Mouse (Mus musculus) neural tube, embryonic 11.5 days (tissue): ENCODE data around the gene Spen. TPM values are rescaled to one million over a fixed set of nuclear protein-coding genes. Genes with fewer than 3 reads are reported as not detected.
"Not testable (repeated sequence)": the region's sequence is repeated elsewhere in the genome, so short reads cannot be mapped to it uniquely, and the experiment has no call there.

ENCODE experiments used
- ATAC-seq: fragments of 200-750 bp; cut with Nextera tagmentation; 2 replicates; pipeline ENCODE4 v1.8.0; 2017; ENCODE audit warnings: moderate number of reproducible peaks, mild to moderate bottlenecking, moderate TSS enrichment, moderate library complexity; ENCODE audit not compliant: insufficient read depth, low FRiP score, low TSS enrichment
- DNase-seq: peaks from one replicate; pipeline ENCODE4 v3.0.0-alpha.2; 2015; ENCODE audit warnings: low spot score
- H3K27ac ChIP-seq: fragments of 300-500 bp; sonication (generic); 2 replicates; pipeline ENCODE4 v1.5.1; 2014; ENCODE audit warnings: low read depth, mild to moderate bottlenecking, low read length
- H3K27me3 ChIP-seq: fragments of 300-500 bp; sonication (generic); 2 replicates; pipeline ENCODE4 v1.6.1; 2014; ENCODE audit warnings: mild to moderate bottlenecking, low read length, mixed read lengths; ENCODE audit not compliant: control insufficient read depth, insufficient read depth
- H3K36me3 ChIP-seq: fragments of 300-500 bp; sonication (generic); 2 replicates; pipeline ENCODE4 v1.6.1; 2014; ENCODE audit warnings: mild to moderate bottlenecking, low read length, moderate library complexity, mixed read lengths; ENCODE audit not compliant: control insufficient read depth, insufficient read depth
- H3K4me1 ChIP-seq: fragments of 300-500 bp; sonication (generic); 2 replicates; pipeline ENCODE4 v1.6.1; 2014; ENCODE audit warnings: low read length, mixed read lengths; ENCODE audit not compliant: control insufficient read depth, insufficient read depth
- H3K4me2 ChIP-seq: fragments of 300-500 bp; sonication (generic); 2 replicates; pipeline ENCODE4 v1.6.1; 2014; ENCODE audit warnings: low read depth, mild to moderate bottlenecking, moderate library complexity
- H3K4me3 ChIP-seq: fragments of 300-500 bp; sonication (generic); 2 replicates; pipeline ENCODE4 v1.5.1; 2014; ENCODE audit warnings: low read depth, low read length
- H3K9ac ChIP-seq: fragments of 300-500 bp; sonication (generic); 2 replicates; pipeline ENCODE4 v1.6.1; 2014; ENCODE audit warnings: mild to moderate bottlenecking, low read length
- H3K9me3 ChIP-seq: fragments of 300-500 bp; sonication (generic); 2 replicates; pipeline ENCODE4 v1.6.1; 2016; ENCODE audit warnings: low read length; ENCODE audit not compliant: control insufficient read depth
- WGBS: fragments of 180-500 bp; shearing (Covaris S2); extraction: QIAGEN DNeasy Blood & Tissue Kit; methylation state at CpG from one replicate; pipeline ENCODE4 v1.1.7; 2014; 5-methylcytosine and 5-hydroxymethylcytosine counted together
- polyA plus RNA-seq: library from polyadenylated mRNA; unstranded; fragments of >200 nt; fragmentation: Nextera tagmentation; extraction: Ambion mirVana; gene quantifications from 2 replicates; pipeline ENCODE4 v1.2.1, GENCODE M21; 2014

The Spen gene
- polyA plus RNA-seq, 1 experiment from 2014 or later, result 16.2 TPM

DNA sequence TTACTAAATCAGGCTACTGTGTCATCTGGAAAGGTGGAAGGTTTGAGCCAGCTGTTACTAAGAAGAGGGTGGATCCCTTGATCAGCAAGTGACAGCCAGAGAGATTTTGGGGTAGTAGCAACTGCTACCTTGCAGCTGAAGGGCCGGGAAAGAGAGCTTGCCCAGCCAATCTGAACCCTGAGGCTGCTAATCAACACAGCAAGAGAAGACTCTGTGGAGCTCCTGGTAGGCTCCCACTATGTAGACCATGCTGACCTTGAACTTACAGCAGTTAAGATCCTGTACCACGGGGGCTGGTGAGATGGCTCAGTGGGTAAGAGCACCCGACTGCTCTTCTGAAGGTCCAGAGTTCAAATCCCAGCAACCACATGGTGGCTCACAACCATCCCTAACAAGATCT is 26.3 kb upstream of the Spen start:
- H3K9ac ChIP-seq, result no peak overlapping the region
- no peaks in the 10 kb centered on the region for H3K9me3 ChIP-seq
- no peak overlapping the region for H3K4me3 ChIP-seq
- no peaks in the 10 kb centered on the region for H3K36me3 ChIP-seq
- no peaks in the 10 kb centered on the region for H3K4me1 ChIP-seq
- WGBS, result 80% methylated on average over 3 of the region's 3 CpGs
- ATAC-seq (no peak), DNase-seq (no peak)
- H3K27ac ChIP-seq, result no peak overlapping the region
- H3K27me3 ChIP-seq, result no peaks in the 10 kb centered on the region
- no peak overlapping the region for H3K4me2 ChIP-seq

DNA sequence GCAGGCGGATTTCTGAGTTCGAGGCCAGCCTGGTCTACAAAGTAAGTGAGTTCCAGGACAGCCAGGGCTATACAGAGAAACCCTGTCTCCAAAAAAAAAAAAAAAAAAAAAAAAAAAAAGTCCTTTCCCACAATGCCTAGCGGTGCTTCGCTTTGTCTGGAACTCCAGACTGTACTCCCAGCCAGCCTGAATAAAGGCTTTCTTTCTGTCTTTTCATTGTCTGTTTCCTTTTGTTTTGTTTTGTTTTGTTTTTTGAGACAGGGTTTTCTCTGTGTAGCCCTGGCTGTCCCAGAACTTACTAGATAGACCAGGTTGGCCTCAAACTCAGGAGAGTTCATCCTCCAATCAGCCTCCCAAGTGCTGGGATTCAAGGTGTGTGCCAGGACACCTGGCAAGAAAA is 25.8 kb upstream of the Spen start:
- H3K27ac ChIP-seq, result no peak overlapping the region
- no peaks in the 10 kb centered on the region for H3K27me3 ChIP-seq
- DNase-seq (no peak), ATAC-seq (no peak)
- H3K4me1 ChIP-seq, result no peaks in the 10 kb centered on the region
- no peak overlapping the region for H3K9ac ChIP-seq
- no peaks in the 10 kb centered on the region for H3K9me3 ChIP-seq
- 82% methylated on average over 4 of the region's 4 CpGs for whole genome bisulfite sequencing
- no peak overlapping the region for H3K4me2 ChIP-seq
- H3K36me3 ChIP-seq, result no peaks in the 10 kb centered on the region
- H3K4me3 ChIP-seq, result no peak overlapping the region

DNA sequence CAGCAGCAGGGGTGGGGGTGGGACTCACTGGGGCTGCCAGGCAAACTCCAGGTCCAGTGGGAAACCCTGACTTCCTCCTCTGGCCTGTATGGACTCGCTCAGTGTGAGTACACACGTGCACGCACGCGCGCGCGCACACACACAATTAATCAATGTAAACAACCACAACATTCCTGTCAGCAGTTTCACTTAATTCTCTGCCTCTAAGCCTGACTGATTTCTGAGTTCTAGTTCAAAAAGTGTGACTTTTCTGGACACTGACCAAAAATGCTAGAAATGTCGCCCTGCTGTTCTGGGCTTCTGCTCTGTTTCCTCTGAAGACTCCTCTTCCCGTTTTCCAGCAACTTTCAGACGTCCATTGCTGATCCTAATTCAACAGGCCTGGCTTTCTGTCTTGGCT is 23.9 kb upstream of the Spen start:
- Histone ChIP-seq H3K9me3 (no peaks in the 10 kb centered on the region), H3K27ac (no peak overlapping the region), H3K36me3 (no peaks in the 10 kb centered on the region), H3K9ac (no peak overlapping the region), H3K4me1 (0 out of 2 replicates have a peak, but pooled peaks cover 6% of the 10 kb centered on the region), H3K4me2 (no peak overlapping the region), H3K4me3 (no peak overlapping the region), H3K27me3 (no peaks in the 10 kb centered on the region)
- ATAC-seq, result no peak
- 88% methylated on average over 11 of the region's 11 CpGs for WGBS
- DNase-seq, result no peak

- not testable (repeated sequence) for H3K4me3 ChIP-seq, DNase-seq, H3K9me3 ChIP-seq, ATAC-seq, H3K4me2 ChIP-seq, H3K27me3 ChIP-seq, H3K9ac ChIP-seq, H3K27ac ChIP-seq, H3K36me3 ChIP-seq, H3K4me1 ChIP-seq
- WGBS, result 79% methylated on average over 5 of the region's 5 CpGs
Observed at GRCm38 (mm10) chr4:141561331-141561919, 23.0 kb upstream of the Spen start.

GRCm38 (mm10) chr4:141559898-141560263 is 21.5 kb upstream of the Spen start:
- no peaks in the 10 kb centered on the region for H3K9me3 ChIP-seq
- WGBS, result 2% methylated on average over 9 of the region's 9 CpGs
- H3K4me2 ChIP-seq, result peak overlapping the region; percentile 65
- H3K27ac ChIP-seq, result peak overlapping the region; percentile 39; the same call in 1 of the 2 replicates
- H3K36me3 ChIP-seq, result no peaks in the 10 kb centered on the region
- ATAC-seq, result peak; percentile 62; the same call in 1 of the 2 replicates
- DNase-seq, result peak; percentile 78
- 0 out of 2 replicates have a peak, but pooled peaks cover 6% of the 10 kb centered on the region for H3K4me1 ChIP-seq
- peak overlapping the region; percentile 37 for H3K4me3 ChIP-seq
- no peaks in the 10 kb centered on the region for H3K27me3 ChIP-seq
- peak overlapping the region; percentile 53 for H3K9ac ChIP-seq

DNA sequence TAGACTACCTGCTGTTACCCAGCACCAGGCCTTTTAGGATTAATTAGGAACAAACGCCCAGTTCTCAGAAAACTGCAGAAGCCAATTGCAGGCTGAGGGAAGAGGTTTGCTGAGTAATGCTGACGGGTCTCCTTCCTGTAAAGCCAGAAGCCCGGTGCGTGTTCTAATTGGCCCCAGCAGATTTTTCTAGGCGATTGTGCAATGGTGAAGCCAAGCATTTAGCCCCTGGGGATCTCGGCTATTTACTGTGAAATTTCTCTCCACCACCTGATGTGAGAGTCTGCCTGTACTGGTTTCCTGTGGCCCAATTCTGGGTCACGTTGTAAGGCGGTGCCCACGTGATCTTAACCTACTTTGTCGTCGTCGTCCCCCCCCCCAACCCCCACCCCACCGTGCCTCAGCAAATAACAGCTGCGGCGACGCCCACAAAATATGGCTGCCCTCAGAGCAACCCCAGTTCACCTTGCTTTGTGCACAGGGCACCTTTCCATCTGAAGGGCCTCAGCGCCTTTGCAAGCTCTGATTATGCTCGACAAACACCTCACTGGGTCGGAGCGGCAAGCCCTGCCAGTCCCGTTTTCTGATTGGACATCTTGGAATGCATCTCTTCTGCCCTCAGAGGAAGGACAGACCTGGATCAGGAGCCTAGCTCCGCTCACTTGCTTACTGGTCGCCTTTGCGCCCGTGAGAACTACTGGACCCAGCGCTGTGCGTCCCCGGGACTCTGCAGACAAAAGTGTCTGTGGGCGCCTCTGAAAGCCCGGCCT is 20.9 kb upstream of the Spen start:
- Histone ChIP-seq H3K9ac (peak overlapping the region; percentile 53), H3K36me3 (no peaks in the 10 kb centered on the region), H3K4me1 (0 out of 2 replicates have a peak, but pooled peaks cover 6% of the 10 kb centered on the region), H3K4me3 (peak overlapping the region; percentile 37), H3K27ac (peak overlapping the region; percentile 39; the same call in 1 of the 2 replicates), H3K27me3 (no peaks in the 10 kb centered on the region), H3K9me3 (no peaks in the 10 kb centered on the region), H3K4me2 (peak overlapping the region; percentile 65)
- ATAC-seq (peak; percentile 61; the same call in 1 of the 2 replicates), DNase-seq (peak; percentile 70)
- under 1% methylated on average over 30 of the region's 30 CpGs for WGBS

- Histone ChIP-seq H3K9ac (peak overlapping the region; percentile 53), H3K9me3 (no peaks in the 10 kb centered on the region), H3K4me3 (peak overlapping the region; percentile 37), H3K4me2 (peak overlapping the region; percentile 65), H3K27ac (0 out of 2 replicates have a peak overlapping the region, but pooled peaks have one; percentile 35), H3K27me3 (no peaks in the 10 kb centered on the region), H3K4me1 (0 out of 2 replicates have a peak, but pooled peaks cover 6% of the 10 kb centered on the region), H3K36me3 (no peaks in the 10 kb centered on the region)
- 23% methylated on average over 16 of the region's 16 CpGs for WGBS
- ATAC-seq (no peak), DNase-seq (no peak)
Observed at GRCm38 (mm10) chr4:141558658-141559057, 20.3 kb upstream of the Spen start.

DNA sequence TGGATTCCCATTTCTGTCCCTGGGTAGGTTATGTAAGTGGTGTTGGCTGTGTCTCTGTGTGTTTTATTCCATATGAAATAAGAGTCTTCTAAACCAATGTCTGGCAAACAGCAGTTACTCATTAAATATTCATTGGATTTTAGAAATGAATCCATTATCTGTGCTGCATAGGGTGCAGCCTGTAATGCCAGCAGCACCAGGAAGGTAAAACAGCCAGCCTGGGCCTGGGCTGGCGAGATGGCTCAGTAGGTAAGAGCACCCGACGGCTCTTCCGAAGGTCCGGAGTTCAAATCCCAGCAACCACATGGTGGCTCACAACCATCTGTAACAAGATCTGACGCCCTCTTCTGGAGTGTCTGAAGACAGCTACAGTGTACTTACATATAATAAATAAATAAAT is 17.8 kb upstream of the Spen start:
- H3K27me3 ChIP-seq, H3K4me1 ChIP-seq, H3K4me2 ChIP-seq, DNase-seq, H3K9me3 ChIP-seq, H3K36me3 ChIP-seq, H3K4me3 ChIP-seq, H3K9ac ChIP-seq, ATAC-seq, H3K27ac ChIP-seq: not testable (repeated sequence)
- 81% methylated on average over 6 of the region's 6 CpGs for WGBS
